Mouse (Mus musculus) lung, embryonic 14.5 days (tissue): ENCODE data around the gene Hagh. TPM values are rescaled to one million over a fixed set of nuclear protein-coding genes. Genes with fewer than 3 reads are reported as not detected.

ENCODE experiments used
- ATAC-seq: fragments of 200-750 bp; cut with Nextera tagmentation; 2 replicates; pipeline ENCODE4 v1.8.0; 2017; ENCODE audit warnings: mild to moderate bottlenecking, moderate TSS enrichment, moderate library complexity; ENCODE audit not compliant: insufficient read depth
- DNase-seq: peaks from one replicate; pipeline ENCODE4 v3.0.0-alpha.2; 2015
- H3K27ac ChIP-seq: fragments of 300-500 bp; sonication (generic); 2 replicates; pipeline ENCODE4 v1.5.1; 2014; ENCODE audit warnings: low read depth, mild to moderate bottlenecking, moderate library complexity
- H3K27me3 ChIP-seq: fragments of 300-500 bp; sonication (generic); 2 replicates; pipeline ENCODE4 v1.6.1; 2014; ENCODE audit warnings: low read length, control low read depth; ENCODE audit not compliant: insufficient read depth
- H3K36me3 ChIP-seq: fragments of 300-500 bp; sonication (generic); 2 replicates; pipeline ENCODE4 v1.6.1; 2014; ENCODE audit warnings: control low read depth; ENCODE audit not compliant: insufficient read depth
- H3K4me1 ChIP-seq: fragments of 300-500 bp; sonication (generic); 2 replicates; pipeline ENCODE4 v1.6.1; 2014; ENCODE audit warnings: antibody characterized with exemption, control low read depth; ENCODE audit not compliant: insufficient read depth
- H3K4me2 ChIP-seq: fragments of 300-500 bp; sonication (generic); 2 replicates; pipeline ENCODE4 v1.6.1; 2014; ENCODE audit warnings: mild to moderate bottlenecking
- H3K4me3 ChIP-seq: fragments of 300-500 bp; sonication (generic); 2 replicates; pipeline ENCODE4 v1.5.1; 2014; ENCODE audit warnings: low read depth, low read length
- H3K9ac ChIP-seq: fragments of 300-500 bp; sonication (generic); 2 replicates; pipeline ENCODE4 v1.6.1; 2014
- H3K9me3 ChIP-seq: fragments of 300-500 bp; sonication (generic); 2 replicates; pipeline ENCODE4 v1.6.1; 2016; ENCODE audit warnings: low read depth, low read length, control low read depth
- CTCF ChIP-seq: IDR thresholded peaks from 2 replicates; pipeline ENCODE4 v1.5.1; 2016; ENCODE audit warnings: antibody characterized with exemption, low read depth
- WGBS: fragments of 180-500 bp; shearing (Covaris S2); extraction: QIAGEN DNeasy Blood & Tissue Kit; methylation state at CpG from one replicate; pipeline ENCODE4 v1.1.7; 2014; 5-methylcytosine and 5-hydroxymethylcytosine counted together
- polyA plus RNA-seq: library from polyadenylated mRNA; unstranded; fragments of >200 nt; fragmentation: Nextera tagmentation; extraction: Ambion mirVana; gene quantifications from 2 replicates; pipeline ENCODE4 v1.2.1, GENCODE M21; 2014

The Hagh gene
- polyA plus RNA-seq, 1 experiment from 2014 or later = 24.8 TPM

GRCm38 (mm10) chr17:24857831-24858470 lies 18.0 kb downstream of the Hagh start:
- Histone ChIP-seq H3K4me2 (no peak overlapping the region), H3K27me3 (no peaks in the 10 kb centered on the region), H3K27ac (no peak overlapping the region), H3K9ac (no peak overlapping the region), H3K36me3 (peaks cover 14% of the 10 kb centered on the region; the same call in 1 of the 2 replicates), H3K4me1 (no peaks in the 10 kb centered on the region), H3K4me3 (no peak overlapping the region), H3K9me3 (no peaks in the 10 kb centered on the region)
- DNase-seq (no peak), ATAC-seq (no peak)
- no peak for TF ChIP-seq CTCF
- WGBS = 82% methylated on average over 8 of the region's 8 CpGs

DNA sequence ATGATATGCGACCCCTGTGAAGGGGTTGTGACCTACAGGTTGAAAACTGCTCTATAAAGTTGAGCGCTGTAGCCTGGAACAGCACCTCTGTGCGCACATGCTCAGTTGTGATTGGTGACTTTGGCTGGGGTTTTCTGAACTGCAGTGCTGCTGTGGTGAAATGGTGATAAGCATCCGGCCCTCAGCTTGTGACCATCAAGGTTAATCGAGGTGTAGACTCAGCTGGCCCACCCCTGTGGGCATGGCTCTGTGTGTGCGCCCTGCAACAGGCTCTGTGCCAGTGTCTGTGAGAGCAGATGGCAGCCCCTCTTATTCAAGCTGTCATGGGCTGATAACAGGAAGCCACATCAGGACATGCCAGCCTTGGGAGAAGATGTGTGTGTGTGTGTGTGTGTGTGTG lies 19.0 kb downstream of the Hagh start:
- H3K27ac ChIP-seq = no peak overlapping the region
- no peak overlapping the region for H3K4me2 ChIP-seq
- no peak for DNase-seq
- H3K27me3 ChIP-seq = no peaks in the 10 kb centered on the region
- H3K4me1 ChIP-seq = no peaks in the 10 kb centered on the region
- H3K9me3 ChIP-seq = no peaks in the 10 kb centered on the region
- no peak for TF ChIP-seq CTCF
- ATAC-seq = no peak
- H3K36me3 ChIP-seq = peaks cover 15% of the 10 kb centered on the region; the same call in 1 of the 2 replicates
- whole genome bisulfite sequencing = 82% methylated on average over 6 of the region's 6 CpGs
- H3K4me3 ChIP-seq = no peak overlapping the region
- H3K9ac ChIP-seq = no peak overlapping the region

DNA sequence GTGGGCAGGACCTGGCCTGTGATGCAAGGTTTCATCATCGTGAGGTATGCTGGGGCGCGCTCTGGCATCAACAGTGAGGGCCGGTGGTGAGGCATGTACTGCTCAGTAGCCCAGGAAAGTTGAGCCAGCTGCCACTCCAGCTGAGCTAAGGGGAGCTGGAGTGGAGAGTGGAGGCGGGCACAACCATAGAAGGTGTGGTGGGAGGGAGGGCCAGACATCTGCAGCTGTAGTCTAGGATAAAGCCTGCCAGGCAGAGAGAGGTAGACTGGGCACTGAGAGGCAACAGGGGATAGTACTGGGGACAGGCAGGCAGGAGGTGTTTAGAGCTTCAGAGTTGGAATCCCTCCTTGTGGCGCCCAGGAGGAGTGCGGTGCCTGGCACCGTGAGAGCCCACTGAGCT lies 20.1 kb downstream of the Hagh start:
- ATAC-seq (no peak), DNase-seq (no peak)
- H3K4me2 ChIP-seq = no peak overlapping the region
- no peak for TF ChIP-seq CTCF
- no peak overlapping the region for H3K4me3 ChIP-seq
- H3K27me3 ChIP-seq = no peaks in the 10 kb centered on the region
- H3K27ac ChIP-seq = no peak overlapping the region
- no peaks in the 10 kb centered on the region for H3K9me3 ChIP-seq
- H3K36me3 ChIP-seq = peaks cover 15% of the 10 kb centered on the region; the same call in 1 of the 2 replicates
- H3K9ac ChIP-seq = no peak overlapping the region
- 89% methylated on average over 8 of the region's 8 CpGs for WGBS
- no peaks in the 10 kb centered on the region for H3K4me1 ChIP-seq

GRCm38 (mm10) chr17:24861785-24862184 lies 21.8 kb downstream of the Hagh start:
- WGBS = 94% methylated on average over 3 of the region's 3 CpGs

GRCm38 (mm10) chr17:24865776-24866175 lies 25.8 kb downstream of the Hagh start, which contains the start of gene Igfals:
TSS of gene Igfals (plus strand) at chr17:24865997.
- H3K4me2 ChIP-seq = no peak within 1 kb of the TSS
- WGBS = 88% methylated on average over 8 of the region's 8 CpGs
- H3K27me3 ChIP-seq = no peaks in the 10 kb centered on the region
- no peak within 1 kb of the TSS for H3K27ac ChIP-seq
- DNase-seq = no peak
- no peaks in the 10 kb centered on the region for H3K9me3 ChIP-seq
- TF ChIP-seq CTCF = no peak
- ATAC-seq = no peak
- H3K36me3 ChIP-seq = peaks cover 15% of the 10 kb centered on the region; the same call in 1 of the 2 replicates
- no peaks in the 10 kb centered on the region for H3K4me1 ChIP-seq
- no peak within 1 kb of the TSS for H3K4me3 ChIP-seq
- H3K9ac ChIP-seq = no peak within 1 kb of the TSS

More at GRCm38 (mm10) chr17:24861785-24862184, 21.8 kb downstream of the Hagh start:
- Histone ChIP-seq H3K36me3 (peaks cover 15% of the 10 kb centered on the region; the same call in 1 of the 2 replicates), H3K27me3 (no peaks in the 10 kb centered on the region), H3K4me1 (no peaks in the 10 kb centered on the region), H3K4me3 (no peak overlapping the region), H3K27ac (no peak overlapping the region), H3K4me2 (no peak overlapping the region), H3K9ac (no peak overlapping the region), H3K9me3 (no peaks in the 10 kb centered on the region)
- DNase-seq (no peak), ATAC-seq (no peak)
- TF ChIP-seq CTCF = no peak

DNA sequence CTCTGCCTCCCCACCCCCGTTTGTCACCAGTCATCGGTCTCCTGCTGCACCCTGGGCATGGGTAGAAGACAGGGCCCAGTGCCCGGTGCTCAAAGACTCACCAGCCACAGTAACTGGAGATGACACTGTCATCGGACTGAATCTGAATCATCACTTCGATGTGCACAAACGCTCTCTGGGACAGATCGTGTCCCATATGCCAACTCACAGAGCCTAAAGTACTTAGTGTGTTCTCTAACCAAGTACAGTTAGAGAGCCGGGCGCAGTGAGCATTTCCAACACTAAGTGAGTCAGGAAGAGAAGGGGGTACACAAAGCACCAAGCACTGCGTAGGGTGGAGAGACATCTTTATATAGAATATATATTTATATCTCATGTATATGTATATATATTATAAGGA lies 28.0 kb downstream of the Hagh start:
- WGBS = 88% methylated on average over 10 of the region's 10 CpGs
- Histone ChIP-seq H3K27me3 (no peaks in the 10 kb centered on the region), H3K4me3 (no peak overlapping the region), H3K4me2 (no peak overlapping the region), H3K27ac (no peak overlapping the region), H3K36me3 (0 out of 2 replicates have a peak, but pooled peaks cover 3% of the 10 kb centered on the region), H3K9me3 (no peaks in the 10 kb centered on the region), H3K4me1 (no peaks in the 10 kb centered on the region), H3K9ac (no peak overlapping the region)
- no peak for TF ChIP-seq CTCF
- no peak for DNase-seq
- no peak for ATAC-seq

- Histone ChIP-seq H3K9ac (no peak overlapping the region), H3K36me3 (no peaks in the 10 kb centered on the region), H3K27ac (no peak overlapping the region), H3K27me3 (no peaks in the 10 kb centered on the region), H3K4me1 (no peaks in the 10 kb centered on the region), H3K4me3 (no peak overlapping the region), H3K9me3 (no peaks in the 10 kb centered on the region), H3K4me2 (no peak overlapping the region)
- DNase-seq = no peak
- no peak for TF ChIP-seq CTCF
- no peak for ATAC-seq
- 39% methylated on average over 4 of the region's 4 CpGs for WGBS
Measured at GRCm38 (mm10) chr17:24873695-24874404, 33.9 kb downstream of the Hagh start.
